Mouse (Mus musculus) heart, adult 2 months (tissue): Measurements from ENCODE around the gene Slc8a2.

ENCODE experiments used
- CTCF ChIP-seq: fragments of 200-600 bp; IDR thresholded peaks from 2 replicates; pipeline ENCODE4 v1.8.1; 2022; ENCODE audit warnings: antibody characterized with exemption, mild to moderate bottlenecking, moderate library complexity
- EP300 ChIP-seq: fragments of 200-500 bp; IDR thresholded peaks from 2 replicates; pipeline ENCODE4 v1.6.1; 2011; ENCODE audit warnings: low read depth, low read length, control low read depth; ENCODE audit not compliant: insufficient read depth
- POLR2A ChIP-seq: fragments of 200-500 bp; IDR thresholded peaks from 2 replicates; pipeline ENCODE4 v1.6.1; 2011; ENCODE audit warnings: mild to moderate bottlenecking, low read depth, low read length, control low read depth; ENCODE audit not compliant: insufficient read depth

DNA sequence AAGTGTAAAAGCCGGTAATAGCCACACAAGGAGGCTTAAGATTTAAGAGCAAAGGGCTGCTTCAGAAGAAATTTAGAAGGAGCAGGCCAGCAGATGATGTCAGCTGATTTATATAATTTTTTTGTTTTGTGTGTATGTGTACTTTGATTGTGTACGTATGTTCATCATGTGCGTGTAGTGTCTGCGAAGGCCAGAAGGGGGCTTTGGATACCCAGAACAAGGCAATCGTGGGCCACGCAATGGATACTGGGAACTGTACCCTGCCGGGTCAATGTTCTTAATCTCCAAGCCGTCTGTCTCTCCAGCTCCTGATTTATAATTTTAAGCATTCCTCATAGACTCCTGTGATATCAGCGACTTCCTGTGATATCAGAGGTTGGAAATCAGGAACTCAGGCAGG lies 31.7 kb downstream of the Slc8a2 start:
- TF ChIP-seq POLR2A, result no peak
- TF ChIP-seq CTCF, result no peak
- TF ChIP-seq EP300, result no peak
